Mouse (Mus musculus): ENCODE measurements around the gene Tmco1.

The Tmco1 gene

DNA sequence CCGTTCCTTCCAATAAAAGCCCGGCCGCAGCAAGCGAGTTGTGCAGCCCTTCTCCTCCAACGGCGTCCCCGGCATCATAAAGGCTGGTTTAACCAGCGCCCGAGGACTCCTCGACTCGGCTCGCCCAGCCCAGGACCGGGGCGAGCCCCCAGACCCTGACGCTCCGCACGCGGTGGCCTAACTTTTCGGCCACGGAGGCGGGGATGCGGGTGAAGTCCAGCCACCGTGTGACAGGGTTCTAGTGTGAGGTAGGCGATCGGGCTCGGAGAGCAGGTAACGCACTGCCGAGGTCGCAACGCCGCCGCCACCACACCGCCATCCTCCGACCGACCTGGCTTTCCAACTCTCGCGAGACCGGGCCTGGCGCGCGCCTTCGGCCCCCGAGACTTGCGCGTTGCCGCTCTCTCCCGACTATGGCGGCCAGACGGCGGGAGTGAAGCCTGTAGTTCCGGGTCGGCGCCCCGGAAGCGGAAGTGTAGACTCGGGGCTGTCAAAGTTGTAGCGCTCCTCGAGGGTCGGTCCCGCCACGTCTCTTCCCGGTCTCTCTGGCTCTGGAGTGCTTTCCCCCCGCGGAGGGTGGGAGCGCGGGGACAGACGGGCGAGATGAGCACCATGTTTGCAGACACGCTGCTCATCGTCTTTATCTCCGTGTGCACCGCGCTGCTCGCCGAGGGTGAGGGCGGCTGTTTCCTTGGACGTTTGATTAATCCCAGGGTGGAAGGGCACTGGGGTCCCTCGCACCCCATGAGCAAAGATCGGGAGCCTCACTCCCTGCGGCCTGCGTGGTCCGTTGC lies at the start of gene Tmco1:
Gene Tmco1 (plus strand): TSS at position 118 of the 794 bp plus-strand sequence.
- peak; percentile 99 for DNase-seq (ENCODE audit: low read depth)

DNA sequence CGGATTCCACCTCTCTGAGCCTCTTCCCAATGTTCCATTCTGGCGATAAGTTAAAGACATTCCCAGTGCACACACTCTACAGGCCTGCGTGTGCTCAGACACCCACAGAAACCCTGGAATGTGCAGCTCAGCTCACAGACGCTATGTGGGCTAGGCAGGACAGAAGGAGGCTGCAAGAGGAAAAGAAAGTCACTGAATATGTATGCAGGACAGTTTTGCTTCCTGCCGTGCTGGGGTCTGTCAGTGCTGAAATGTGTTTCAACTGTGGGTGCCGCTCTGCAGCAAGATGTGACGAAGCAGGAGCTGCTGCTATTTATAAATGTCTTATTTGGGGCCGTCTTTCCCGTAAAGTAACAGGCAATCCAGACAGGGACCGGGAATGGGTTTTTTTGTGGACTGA lies 48.5 kb upstream of the Tmco1 start:
- DNase-seq (ENCODE audit: low read depth) = no peak

DNA sequence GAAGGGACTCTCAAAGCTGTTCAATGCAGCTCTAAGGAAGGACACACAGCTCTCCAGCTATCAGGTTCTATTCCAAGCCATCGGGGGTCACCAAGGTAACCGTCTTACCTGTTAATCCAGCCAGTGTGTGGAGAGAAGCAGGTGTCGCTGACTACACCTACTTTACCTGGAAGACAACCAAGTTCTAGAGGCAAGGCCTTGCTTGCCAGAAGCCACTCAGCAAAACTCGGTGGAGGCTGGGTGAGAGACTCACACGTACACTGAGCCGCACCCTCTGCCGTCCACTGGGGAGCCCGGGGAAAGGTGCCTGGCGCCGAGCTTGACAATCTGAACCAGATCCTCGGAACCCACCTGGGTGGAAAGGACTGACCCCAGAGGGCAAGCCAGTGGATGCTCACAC lies 46.4 kb upstream of the Tmco1 start:
- DNase-seq (ENCODE audit: low read depth) = no peak

DNA sequence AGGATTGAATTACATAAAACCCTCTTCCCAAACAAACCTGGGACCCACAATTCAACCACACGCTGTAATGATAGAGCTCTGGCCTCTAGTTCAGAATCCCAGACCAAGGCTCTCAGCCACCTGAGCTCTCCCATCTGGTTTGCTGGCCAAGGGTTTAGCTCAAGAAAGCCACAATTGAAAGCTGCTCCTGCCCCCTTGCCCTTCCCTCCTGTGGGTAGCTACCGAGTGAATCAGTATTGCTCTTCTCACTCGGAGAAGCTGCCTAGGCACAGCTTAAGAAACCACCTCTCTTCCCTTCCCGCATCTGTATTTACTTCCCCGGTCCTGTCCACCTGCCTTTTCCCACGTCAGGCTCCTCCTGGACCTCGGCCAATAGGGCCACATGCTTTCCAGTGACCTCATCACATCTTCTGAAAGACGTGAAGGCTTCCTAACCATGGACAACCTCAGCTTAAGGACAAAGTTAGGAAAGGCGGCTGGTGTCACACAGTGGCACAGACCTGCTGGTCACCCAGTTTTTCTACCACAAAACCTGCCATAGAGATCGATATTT lies 45.6 kb upstream of the Tmco1 start:
- no peak for DNase-seq (ENCODE audit: low read depth)

- DNase-seq (ENCODE audit: low read depth) = no peak
Observed at GRCm38 (mm10) chr1:167265366-167265765, 42.8 kb upstream of the Tmco1 start.

GRCm38 (mm10) chr1:167266720-167267119 lies 41.5 kb upstream of the Tmco1 start:
- DNase-seq (ENCODE audit: low read depth) = no peak

DNA sequence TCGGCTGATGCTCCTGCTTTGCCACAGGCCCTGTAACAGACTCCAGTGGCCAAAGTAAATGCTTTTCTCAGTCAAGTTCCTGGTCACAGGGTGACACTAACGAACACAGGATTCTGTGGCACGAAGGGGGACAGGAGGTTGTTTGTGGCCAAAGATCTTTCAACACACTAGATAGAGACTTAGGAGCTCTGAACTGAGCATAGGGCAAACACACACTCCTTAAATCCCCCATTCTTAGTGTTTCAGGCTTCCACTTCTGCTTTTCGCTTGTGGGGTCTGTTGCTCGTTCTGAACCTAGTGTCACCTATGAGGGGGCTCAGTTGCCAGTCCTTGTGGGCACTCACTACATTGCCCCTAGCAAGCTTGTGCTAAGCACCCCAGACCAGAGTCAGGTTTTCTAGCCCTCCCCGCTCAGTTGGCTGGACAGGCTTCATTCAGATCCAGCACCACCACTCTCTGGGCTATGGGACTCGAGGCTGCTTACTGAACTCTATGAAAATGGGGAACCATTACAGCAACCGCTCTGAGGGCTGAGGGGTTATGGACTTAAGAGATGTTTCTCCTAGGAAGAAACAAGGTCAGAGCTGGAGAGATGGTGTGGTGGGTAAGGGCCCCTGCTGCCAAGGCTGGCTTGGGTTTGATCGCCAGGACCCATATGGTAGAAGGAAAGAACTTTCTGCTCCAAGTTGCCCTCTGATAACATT lies 39.7 kb upstream of the Tmco1 start:
- DNase-seq (ENCODE audit: low read depth) = no peak

GRCm38 (mm10) chr1:167269350-167269811 lies 38.8 kb upstream of the Tmco1 start:
- DNase-seq (ENCODE audit: low read depth) = peak; percentile 69

DNA sequence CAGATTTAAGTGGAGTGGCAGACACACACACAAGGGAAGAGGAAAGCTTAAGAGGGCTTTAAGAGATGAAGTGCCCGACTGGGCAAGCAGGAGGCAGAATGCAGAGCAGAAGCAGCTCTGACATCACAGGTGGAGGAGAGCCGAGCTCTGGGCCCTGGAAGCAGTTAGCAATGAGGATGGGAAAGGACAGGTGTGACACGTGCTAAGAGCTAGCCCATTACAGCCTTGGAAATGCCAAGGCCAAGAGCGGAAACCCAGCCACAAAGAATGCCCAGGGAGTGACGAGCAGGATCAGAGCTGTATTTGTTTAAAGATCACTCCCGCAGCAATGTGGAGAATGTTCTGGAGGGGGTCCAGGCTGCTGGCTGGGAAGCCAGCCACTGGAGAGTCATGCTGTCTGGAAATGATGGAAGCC lies 38.3 kb upstream of the Tmco1 start:
- DNase-seq (ENCODE audit: low read depth) = no peak

- peak; percentile 69 for DNase-seq (ENCODE audit: low read depth)
Observed at GRCm38 (mm10) chr1:167270342-167271111, 37.7 kb upstream of the Tmco1 start.

DNA sequence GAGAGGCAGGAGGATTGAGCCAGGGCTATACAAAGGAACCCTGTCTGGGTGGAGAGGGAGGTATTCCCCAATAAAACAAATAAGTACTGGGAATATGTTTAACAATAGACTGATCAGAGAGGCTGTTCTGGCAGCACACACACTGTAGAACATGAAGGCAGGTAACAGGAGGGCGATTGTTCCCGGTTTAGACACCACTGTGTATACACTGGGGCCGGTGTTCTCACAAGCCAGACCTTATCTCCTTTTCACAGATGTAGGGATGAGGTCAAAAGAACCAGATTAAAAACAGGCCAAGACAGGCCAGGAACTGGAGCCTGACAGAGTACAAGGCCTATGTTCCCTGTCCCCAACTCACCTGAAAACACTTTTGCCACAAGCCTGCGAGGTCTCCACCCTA lies 36.9 kb upstream of the Tmco1 start:
- no peak for DNase-seq (ENCODE audit: low read depth)

GRCm38 (mm10) chr1:167271841-167272240 lies 36.3 kb upstream of the Tmco1 start:
- DNase-seq (ENCODE audit: low read depth) = no peak

DNA sequence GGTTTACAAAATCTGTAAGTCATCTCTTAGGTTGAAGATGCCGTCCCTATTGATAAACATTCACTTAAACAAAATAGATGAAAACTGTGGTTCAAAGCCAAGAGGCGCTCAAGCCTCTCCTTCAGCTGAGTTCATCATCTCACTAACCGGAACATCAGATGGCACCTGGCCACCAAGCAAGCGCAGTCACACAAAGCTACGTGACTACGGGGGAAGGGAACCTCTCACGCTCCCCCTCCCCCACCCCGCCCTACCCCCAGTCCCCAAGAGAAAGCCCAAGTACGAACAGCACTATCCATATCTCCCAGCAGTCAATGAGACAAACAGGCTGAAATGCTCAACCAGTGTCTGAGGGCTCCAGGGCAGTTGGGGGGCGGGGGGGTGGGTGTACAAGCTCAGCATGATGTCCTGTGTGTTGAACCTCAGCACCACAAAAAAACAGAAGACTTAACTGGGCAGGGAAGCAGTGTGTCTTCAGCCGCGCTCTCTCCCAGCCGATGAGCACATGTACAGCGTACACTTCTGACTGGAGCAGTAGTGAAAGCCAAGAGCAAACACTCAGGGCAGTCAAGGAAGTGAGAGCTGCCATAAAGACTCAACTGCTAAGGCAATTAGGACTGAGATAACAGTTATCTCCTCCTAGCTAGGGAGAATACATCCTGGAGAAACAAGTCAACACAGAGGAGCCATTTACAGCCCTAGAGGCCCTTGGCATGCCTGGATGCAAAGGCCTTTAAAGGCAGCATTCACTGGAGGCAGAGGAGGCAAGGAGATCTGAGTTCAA lies 34.6 kb upstream of the Tmco1 start:
- peak; percentile 75 for DNase-seq (ENCODE audit: low read depth)

GRCm38 (mm10) chr1:167274646-167275390 lies 33.4 kb upstream of the Tmco1 start:
- DNase-seq (ENCODE audit: low read depth) = peak; percentile 60

DNA sequence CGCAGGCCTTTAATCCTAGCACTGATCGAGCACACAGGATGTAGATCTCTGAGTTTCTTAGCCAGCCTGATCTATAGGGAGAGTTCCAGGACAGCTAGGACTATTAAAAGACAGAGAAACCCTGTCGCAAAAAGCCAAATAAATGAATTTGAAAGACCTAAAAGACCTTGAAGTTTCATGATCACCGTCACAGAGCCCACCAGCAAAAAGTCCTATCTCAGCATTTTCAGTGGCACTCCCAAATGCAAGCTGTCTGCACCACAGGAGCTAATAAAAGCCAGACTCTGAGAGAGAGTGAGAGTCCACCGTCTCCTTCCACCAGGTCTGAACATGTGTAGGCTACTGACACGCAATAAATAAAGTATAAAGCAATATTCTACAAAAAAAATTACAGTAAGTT lies 29.8 kb upstream of the Tmco1 start:
- no peak for DNase-seq (ENCODE audit: low read depth)

- DNase-seq (ENCODE audit: low read depth) = no peak
Observed at GRCm38 (mm10) chr1:167279160-167279715, 28.9 kb upstream of the Tmco1 start.

DNA sequence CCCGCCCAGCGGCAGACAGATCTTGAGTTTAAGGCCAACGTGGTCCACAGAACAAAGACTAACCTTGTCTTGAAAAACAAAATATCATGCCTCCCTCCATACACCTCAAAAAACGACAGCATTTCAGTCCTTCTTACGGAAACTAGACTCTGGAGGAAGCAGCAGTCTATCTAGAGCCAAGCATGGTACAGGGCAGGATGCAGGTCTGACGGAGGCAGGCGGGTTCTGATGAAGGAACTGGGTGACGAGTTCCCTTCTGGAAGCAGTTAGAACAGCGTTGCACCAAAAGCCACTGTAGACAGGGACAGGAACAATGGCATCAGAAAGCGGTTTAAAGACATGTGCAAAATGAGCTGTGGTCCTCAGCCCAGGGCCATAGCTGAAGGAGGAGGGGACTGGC lies 28.1 kb upstream of the Tmco1 start:
- peak; percentile 47 for DNase-seq (ENCODE audit: low read depth)

DNA sequence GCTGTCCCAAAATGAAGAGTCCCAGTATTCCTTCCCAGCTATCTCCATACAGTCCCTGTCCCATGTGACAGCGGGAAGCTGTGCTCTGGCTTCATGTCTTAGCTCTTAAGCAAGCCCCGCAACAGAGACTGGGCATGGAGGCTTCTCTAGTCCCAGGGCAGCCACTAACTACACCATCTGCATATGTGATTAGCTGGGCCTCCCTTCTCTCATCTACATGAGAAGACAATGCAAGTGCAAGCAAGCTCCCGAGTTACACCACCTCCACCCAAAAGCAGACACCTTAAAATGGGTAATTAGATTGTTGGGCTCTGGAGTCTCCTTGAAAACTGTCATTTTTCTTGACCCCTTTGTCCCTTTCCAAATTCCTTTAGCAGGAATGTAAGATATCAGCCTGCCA lies 26.1 kb upstream of the Tmco1 start:
- DNase-seq (ENCODE audit: low read depth) = no peak

- no peak for DNase-seq (ENCODE audit: low read depth)
Observed at GRCm38 (mm10) chr1:167282768-167283167, 25.4 kb upstream of the Tmco1 start.

Measured in induced T-regulatory cell, adult 2 months (primary cell).